ENCODE assay signal across 13 mouse cellular contexts in the genomic region with DNA sequence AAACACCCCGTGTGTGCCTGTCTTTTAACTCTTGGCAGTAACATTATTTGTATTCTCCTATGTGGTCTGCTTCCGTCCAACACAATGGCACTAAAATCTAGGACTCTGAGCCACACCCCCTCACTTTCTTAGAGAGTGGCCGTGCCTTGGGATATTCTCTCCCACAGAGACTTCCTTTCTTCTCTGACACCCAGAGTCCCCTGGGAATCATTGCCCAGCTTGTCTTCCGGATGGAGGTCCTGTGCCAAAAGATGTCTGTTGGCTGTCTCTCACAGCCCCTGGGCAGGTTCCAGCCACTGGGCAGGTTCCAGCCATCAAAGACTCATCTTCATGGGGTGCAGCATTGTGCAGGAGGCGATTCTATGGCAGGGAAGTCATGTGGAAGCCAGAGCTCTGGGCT. TPM values are rescaled to one million over a fixed set of nuclear protein-coding genes. Genes with fewer than 3 reads are reported as not detected.
A peak's percentile ranks its signal among the peaks of the same experiment; 100 is the strongest.
DNase-seq lines count a peak whose midpoint lies in the region; ATAC-seq and TF ChIP-seq lines count a peak whose summit lies in the region.
"Had no signal": no experiment of that assay in that cellular context is flagged by ENCODE, and none has a peak within 500 bp of the region (broad histone marks: within the 10 kb centered on the region; RNA-seq: fewer than 3 reads in every experiment).

No protein-coding gene starts in this region.

- no peak overlapping the region for H3K4me2 ChIP-seq in kidney, embryonic 15.5 days
- no peak overlapping the region for H3K4me2 ChIP-seq in lung, embryonic 15.5 days
- H3K4me2 ChIP-seq: heart, embryonic 15.5 days; liver, embryonic 11.5 days had no signal

- DNase-seq in kidney, adult 8-10 months = peak; percentile 5 to 6
- DNase-seq in Muller cell, postnatal 12 days (ENCODE audit: inconsistent ontology term) = peak; percentile 61
- DNase-seq in cerebellum, adult 2 months = peak; percentile 19 to 29
- no peak for DNase-seq in adrenal gland, adult 8-10 months
- no peak for DNase-seq in gastrocnemius, postnatal 10 days
- DNase-seq: adrenal gland, postnatal 36 days; layer of hippocampus, adult 9-11 months had no signal

- WGBS in kidney, embryonic 15.5 days = 58% methylated on average over 5 of the region's 5 CpGs
- 11% methylated on average over 5 of the region's 5 CpGs for WGBS in cerebellum, adult 2 months
- WGBS in lung, embryonic 15.5 days = 45% methylated on average over 5 of the region's 5 CpGs

- peaks cover 6% of the 10 kb centered on the region; the same call in 1 of the 2 replicates for H3K4me1 ChIP-seq in kidney, embryonic 15.5 days
- peaks cover 5% of the 10 kb centered on the region; the same call in 1 of the 2 replicates for H3K4me1 ChIP-seq in cerebellum, adult 2 months (ENCODE audit: control insufficient read depth, insufficient read depth, low read length)
- peaks cover 7% of the 10 kb centered on the region for H3K4me1 ChIP-seq in lung, embryonic 15.5 days

- no peaks in the 10 kb centered on the region for H3K27me3 ChIP-seq in kidney, embryonic 15.5 days
- H3K27me3 ChIP-seq in cerebellum, adult 2 months (ENCODE audit: control insufficient read depth, insufficient read depth, low read length) = no peaks in the 10 kb centered on the region
- no peaks in the 10 kb centered on the region for H3K27me3 ChIP-seq in lung, embryonic 15.5 days
- H3K27me3 ChIP-seq: heart, embryonic 15.5 days had no signal

- no peak for TF ChIP-seq POLR2A in cerebellum, adult 2 months (IDR thresholded peaks at IDR 0.05; ENCODE audit: borderline replicate concordance, insufficient read depth, low read length)

- ATAC-seq in kidney, embryonic 15.5 days (replicated peaks; ENCODE audit: low FRiP score) = no peak
- ATAC-seq in lung, embryonic 15.5 days (ENCODE audit: borderline replicate concordance, extremely low read depth, low FRiP score, low TSS enrichment) = no peak
- ATAC-seq: CD4-positive, CD25-positive, alpha-beta regulatory T cell, adult 4 months had no signal

- H3K4me3 ChIP-seq in kidney, embryonic 15.5 days (replicated peaks) = no peak overlapping the region
- no peak overlapping the region for H3K4me3 ChIP-seq in cerebellum, adult 2 months (replicated peaks; ENCODE audit: insufficient read depth, low read depth, low read length)
- H3K4me3 ChIP-seq in lung, embryonic 15.5 days = no peak overlapping the region
- H3K4me3 ChIP-seq: embryonic facial prominence, embryonic 10.5 days; heart, embryonic 15.5 days had no signal

- no peak for TF ChIP-seq CTCF in cerebellum, adult 2 months (IDR thresholded peaks at IDR 0.05; ENCODE audit: borderline replicate concordance, insufficient read depth, low read depth, low read length)

- no peak overlapping the region for H3K9ac ChIP-seq in kidney, embryonic 15.5 days
- H3K9ac ChIP-seq in lung, embryonic 15.5 days = no peak overlapping the region
- H3K9ac ChIP-seq: heart, embryonic 15.5 days had no signal

- no peak overlapping the region for H3K27ac ChIP-seq in kidney, embryonic 15.5 days
- no peak overlapping the region for H3K27ac ChIP-seq in cerebellum, adult 2 months (ENCODE audit: insufficient read depth, low read length)
- H3K27ac ChIP-seq in lung, embryonic 15.5 days = peak overlapping the region; percentile 24; the same call in 1 of the 2 replicates
- H3K27ac ChIP-seq: embryonic facial prominence, embryonic 10.5 days had no signal

- H3K36me3 ChIP-seq in kidney, embryonic 15.5 days = no peaks in the 10 kb centered on the region
- H3K36me3 ChIP-seq in lung, embryonic 15.5 days = no peaks in the 10 kb centered on the region
- H3K36me3 ChIP-seq: embryonic facial prominence, embryonic 10.5 days; heart, embryonic 15.5 days had no signal

- H3K9me3 ChIP-seq in kidney, embryonic 15.5 days (replicated peaks) = no peaks in the 10 kb centered on the region
- H3K9me3 ChIP-seq in lung, embryonic 15.5 days = no peaks in the 10 kb centered on the region
- H3K9me3 ChIP-seq: embryonic facial prominence, embryonic 10.5 days; heart, embryonic 15.5 days had no signal

RNA-seq across cellular contexts. Expression of a gene that starts 46.7 kb away (rescaled TPM):
- 246 and 248 TPM in 2 replicates for polyA plus RNA-seq in kidney, embryonic 15.5 days (2015; fragmentation: Nextera tagmentation; extraction: Ambion mirVana)
- polyA plus RNA-seq in cerebellum, adult 2 months (2012; rRNA removed) = 1.2 TPM in 2 replicates
- 222 and 224 TPM in 2 replicates for polyA plus RNA-seq in lung, embryonic 15.5 days (2015; fragmentation: Nextera tagmentation; extraction: Ambion mirVana)
- total RNA-seq in adrenal gland, adult 8-10 months (2022) = 10 to 100 TPM in 1 of 4 experiments, 1 to 10 TPM in 3; 4.9 to 10.4 (median 6.8) TPM
- 10 to 100 TPM; 13.5 to 21.2 TPM for total RNA-seq in gastrocnemius, postnatal 10 days (2021)

Comparison
In these comparisons a context has a peak if more than half of its experiments do, and no peak if none do; other contexts are left out.
1. DNase-seq: peak in kidney, adult 8-10 months (2 of 2), Muller cell, postnatal 12 days (single experiment) and cerebellum, adult 2 months (2 of 2); none in adrenal gland, adult 8-10 months (single experiment) and gastrocnemius, postnatal 10 days (single experiment).
2. RNA of a gene that starts 46.7 kb away (polyA plus RNA-seq): 246 to 248 TPM in kidney, embryonic 15.5 days and 222 to 224 TPM in lung, embryonic 15.5 days; 1.2 TPM in cerebellum, adult 2 months; every median in the first group is over 10 times any median in the second.